Mouse (Mus musculus) kidney, postnatal 0 days (tissue): Measurements from ENCODE around the gene Gm9508. TPM values are rescaled to one million over a fixed set of nuclear protein-coding genes. Genes with fewer than 3 reads are reported as not detected.
"Not testable (repeated sequence)": the region's sequence is repeated elsewhere in the genome, so short reads cannot be mapped to it uniquely, and the experiment has no call there.

ENCODE experiments used
- ATAC-seq: fragments of 200-750 bp; cut with Nextera tagmentation; replicated peaks from 2 replicates; pipeline ENCODE4 v1.8.0; 2017; ENCODE audit warnings: low read depth, moderate number of reproducible peaks, moderate TSS enrichment, moderate library complexity; ENCODE audit not compliant: low FRiP score
- DNase-seq: peaks from one replicate; pipeline ENCODE4 v3.0.0-alpha.2; 2016; ENCODE audit warnings: low spot score
- H3K27ac ChIP-seq: fragments of 300-500 bp; sonication (generic); 2 replicates; pipeline ENCODE4 v1.5.1; 2014; ENCODE audit warnings: mild to moderate bottlenecking
- H3K27me3 ChIP-seq: fragments of 300-500 bp; sonication (generic); 2 replicates; pipeline ENCODE4 v1.6.1; 2014; ENCODE audit warnings: low read length, mixed read lengths; ENCODE audit not compliant: insufficient read depth
- H3K36me3 ChIP-seq: fragments of 300-500 bp; sonication (generic); 2 replicates; pipeline ENCODE4 v1.6.1; 2014; ENCODE audit warnings: low read length, mixed read lengths; ENCODE audit not compliant: insufficient read depth
- H3K4me1 ChIP-seq: fragments of 300-500 bp; sonication (generic); replicated peaks from 2 replicates; pipeline ENCODE4 v1.6.1; 2014; ENCODE audit warnings: antibody characterized with exemption, low read length, mixed read lengths; ENCODE audit not compliant: insufficient read depth
- H3K4me2 ChIP-seq: fragments of 300-500 bp; sonication (generic); 2 replicates; pipeline ENCODE4 v1.6.1; 2014; ENCODE audit warnings: mild to moderate bottlenecking, low read length, moderate library complexity, mixed read lengths
- H3K4me3 ChIP-seq: fragments of 300-500 bp; sonication (generic); replicated peaks from 2 replicates; pipeline ENCODE4 v1.5.1; 2014; ENCODE audit warnings: low read depth, low read length
- H3K9ac ChIP-seq: fragments of 300-500 bp; sonication (generic); 2 replicates; pipeline ENCODE4 v1.6.1; 2014; ENCODE audit warnings: low read depth, low read length
- H3K9me3 ChIP-seq: fragments of 300-500 bp; sonication (generic); replicated peaks from 2 replicates; pipeline ENCODE4 v1.6.1; 2016; ENCODE audit warnings: low read length, inconsistent platforms, mixed read lengths
- CTCF ChIP-seq: IDR thresholded peaks from 2 replicates; pipeline ENCODE4 v1.5.1; 2016; ENCODE audit warnings: antibody characterized with exemption, low read depth, mild to moderate bottlenecking, moderate library complexity
- WGBS: fragments of 180-500 bp; shearing (Covaris S2); extraction: QIAGEN DNeasy Blood & Tissue Kit; methylation state at CpG from one replicate; pipeline ENCODE4 v1.1.7; 2014; 5-methylcytosine and 5-hydroxymethylcytosine counted together
- polyA plus RNA-seq: library from polyadenylated mRNA; unstranded; fragments of >200 nt; fragmentation: Nextera tagmentation; extraction: Ambion mirVana; gene quantifications from 2 replicates; pipeline ENCODE4 v1.2.1, GENCODE M21; 2015

Gm9508 gene
- not detected in 2 replicates for polyA plus RNA-seq

- Histone ChIP-seq H3K36me3 (no peaks in the 10 kb centered on the region), H3K9ac (no peak within 1 kb of the TSS), H3K4me3 (no peak within 1 kb of the TSS), H3K4me1 (no peaks in the 10 kb centered on the region), H3K9me3 (no peaks in the 10 kb centered on the region), H3K27me3 (no peaks in the 10 kb centered on the region), H3K4me2 (no peak within 1 kb of the TSS), H3K27ac (no peak within 1 kb of the TSS)
- ATAC-seq (no peak), DNase-seq (no peak)
- 32% methylated on average over 4 of the region's 4 CpGs for WGBS
- no peak for TF ChIP-seq CTCF
Measured at GRCm38 (mm10) chr10:77697133-77697532, at the start of gene Gm9508. Gene Gm9508, minus strand, starts transcription at chr10:77697233.

DNA sequence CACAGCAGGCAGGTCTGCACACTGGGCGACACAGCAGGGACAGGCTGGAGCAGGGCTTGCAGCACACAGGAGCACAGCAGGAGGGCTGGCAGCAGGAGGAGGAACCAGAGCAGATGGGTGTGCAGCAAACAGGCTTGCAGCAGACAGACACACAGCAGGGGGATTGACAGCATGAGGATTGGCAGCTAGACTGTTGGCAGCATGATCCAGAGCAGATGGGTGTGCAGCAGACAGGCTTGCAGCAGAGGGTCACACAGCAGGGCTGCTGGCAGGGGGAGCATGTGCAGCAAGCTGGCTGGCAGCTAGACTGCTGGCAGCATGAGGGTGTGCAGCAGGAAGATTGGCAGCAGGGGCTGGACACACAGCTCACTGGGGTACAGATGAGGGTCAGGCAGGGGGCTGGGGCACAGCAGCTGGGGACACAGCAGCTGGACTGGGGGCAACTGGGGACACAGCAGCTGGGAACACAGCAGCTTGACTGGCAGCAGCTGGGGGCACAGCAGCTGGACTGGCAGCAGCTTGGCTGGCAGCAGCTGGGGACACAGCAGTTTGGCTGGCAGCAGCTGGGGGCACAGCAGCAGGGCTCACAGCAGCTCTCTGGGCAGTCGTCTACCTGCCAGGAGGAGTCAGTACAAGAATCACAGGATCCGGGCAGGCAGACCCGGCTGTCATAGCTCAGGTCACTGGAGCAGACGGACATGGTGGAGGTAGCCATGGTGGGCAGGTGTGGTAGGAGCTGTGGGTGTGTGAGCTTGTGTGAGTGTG is 45.1 kb upstream of the Gm9508 start, which contains the start of gene Gm18596:
Gene Gm18596 (minus strand): TSS at position 715 of the 765 bp plus-strand sequence.
- WGBS: 55% methylated on average over 4 of the region's 5 CpGs
- H3K27me3 ChIP-seq, H3K9me3 ChIP-seq, H3K4me3 ChIP-seq, H3K27ac ChIP-seq, DNase-seq, H3K9ac ChIP-seq, H3K4me2 ChIP-seq, ATAC-seq, H3K36me3 ChIP-seq, H3K4me1 ChIP-seq: not testable (repeated sequence)

DNA sequence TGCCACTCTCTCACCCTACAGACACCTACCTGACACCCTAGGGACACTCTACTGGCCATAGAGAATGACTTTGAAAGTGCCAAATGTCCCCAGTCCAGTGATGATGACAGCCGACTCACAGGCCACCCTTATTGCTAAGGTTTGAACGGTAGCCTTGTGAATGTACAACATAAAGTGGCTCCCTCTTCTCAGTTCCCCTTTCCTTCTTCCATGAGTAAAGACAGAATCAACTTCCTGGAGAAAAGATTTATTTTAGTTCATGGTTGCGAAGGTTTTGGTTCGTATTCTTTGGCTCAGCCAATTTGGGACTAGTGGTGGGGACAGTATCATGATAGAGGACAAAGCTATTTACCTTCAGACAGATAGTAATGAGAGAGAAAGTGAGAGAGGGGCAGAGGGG is 41.9 kb upstream of the Gm9508 start:
- H3K9me3 ChIP-seq: no peaks in the 10 kb centered on the region
- no peak for DNase-seq
- 83% methylated on average over 4 of the region's 4 CpGs for WGBS
- no peak overlapping the region for H3K4me2 ChIP-seq
- no peak overlapping the region for H3K4me3 ChIP-seq
- no peak overlapping the region for H3K9ac ChIP-seq
- no peaks in the 10 kb centered on the region for H3K27me3 ChIP-seq
- ATAC-seq: no peak
- no peaks in the 10 kb centered on the region for H3K36me3 ChIP-seq
- no peak overlapping the region for H3K27ac ChIP-seq
- no peak for TF ChIP-seq CTCF
- H3K4me1 ChIP-seq: no peaks in the 10 kb centered on the region

GRCm38 (mm10) chr10:77735928-77736327 is 38.9 kb upstream of the Gm9508 start:
- DNase-seq (no peak), ATAC-seq (no peak)
- no peak overlapping the region for H3K4me2 ChIP-seq
- TF ChIP-seq CTCF: no peak
- no peak overlapping the region for H3K27ac ChIP-seq
- H3K4me1 ChIP-seq: no peaks in the 10 kb centered on the region
- H3K9me3 ChIP-seq: no peaks in the 10 kb centered on the region
- WGBS: 91% methylated on average over 1 of the region's 1 CpGs
- H3K27me3 ChIP-seq: no peaks in the 10 kb centered on the region
- no peak overlapping the region for H3K4me3 ChIP-seq
- H3K36me3 ChIP-seq: no peaks in the 10 kb centered on the region
- no peak overlapping the region for H3K9ac ChIP-seq

DNA sequence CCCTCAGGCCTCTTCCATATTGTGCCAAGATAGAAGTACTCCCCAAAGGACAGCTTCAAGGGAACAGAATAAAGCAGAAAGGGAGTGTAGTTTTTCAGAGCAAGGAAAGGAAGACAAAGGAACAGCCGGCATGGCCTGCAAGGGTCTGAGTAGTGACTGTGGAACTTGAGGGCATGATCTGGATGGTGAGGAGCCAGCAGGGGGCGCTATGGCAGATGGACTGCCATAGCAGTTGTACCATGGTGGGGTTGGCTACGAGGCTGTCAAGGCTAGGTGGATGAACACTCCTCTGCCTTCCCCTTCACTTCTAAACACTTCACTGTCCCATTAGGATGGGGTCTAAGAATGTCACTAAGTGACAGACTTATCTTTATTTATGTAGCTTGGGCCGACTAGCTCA is 32.2 kb upstream of the Gm9508 start:
- DNase-seq: no peak
- Histone ChIP-seq H3K36me3 (no peaks in the 10 kb centered on the region), H3K27me3 (no peaks in the 10 kb centered on the region), H3K9me3 (no peaks in the 10 kb centered on the region), H3K4me2 (no peak overlapping the region), H3K27ac (no peak overlapping the region), H3K9ac (no peak overlapping the region), H3K4me1 (no peaks in the 10 kb centered on the region), H3K4me3 (no peak overlapping the region)
- TF ChIP-seq CTCF: peak; percentile 41; the same call in 1 of the 2 replicates
- no peak for ATAC-seq
- WGBS: 50% methylated on average over 4 of the region's 4 CpGs

DNA sequence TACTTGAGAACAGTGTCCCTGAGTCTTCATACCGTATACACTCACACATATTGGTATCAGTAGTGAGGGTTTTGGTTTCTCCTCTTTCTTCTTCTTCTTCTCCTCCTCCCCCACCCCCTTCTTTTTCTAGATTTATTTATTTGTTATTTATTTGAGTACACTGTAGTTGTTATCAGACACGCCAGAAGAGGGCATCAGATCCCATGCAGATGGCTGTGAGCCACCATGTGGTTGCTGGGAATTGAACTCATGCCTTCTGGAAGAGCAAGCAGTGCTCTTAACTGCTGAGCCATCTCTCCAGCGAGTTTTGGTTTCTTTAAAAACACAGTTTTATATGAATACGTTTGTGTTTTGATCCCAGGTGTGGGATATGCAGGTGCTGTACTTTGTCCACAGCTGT is 31.2 kb upstream of the Gm9508 start:
- Histone ChIP-seq H3K4me2 (no peak overlapping the region), H3K4me1 (no peaks in the 10 kb centered on the region), H3K27me3 (no peaks in the 10 kb centered on the region), H3K27ac (no peak overlapping the region), H3K9me3 (no peaks in the 10 kb centered on the region), H3K4me3 (no peak overlapping the region), H3K36me3 (no peaks in the 10 kb centered on the region), H3K9ac (no peak overlapping the region)
- 61% methylated on average over 4 of the region's 4 CpGs for WGBS
- no peak for DNase-seq
- peak; percentile 32 for TF ChIP-seq CTCF
- ATAC-seq: no peak
